Mouse (Mus musculus): ENCODE results near the gene Olfr709-ps1.

DNA sequence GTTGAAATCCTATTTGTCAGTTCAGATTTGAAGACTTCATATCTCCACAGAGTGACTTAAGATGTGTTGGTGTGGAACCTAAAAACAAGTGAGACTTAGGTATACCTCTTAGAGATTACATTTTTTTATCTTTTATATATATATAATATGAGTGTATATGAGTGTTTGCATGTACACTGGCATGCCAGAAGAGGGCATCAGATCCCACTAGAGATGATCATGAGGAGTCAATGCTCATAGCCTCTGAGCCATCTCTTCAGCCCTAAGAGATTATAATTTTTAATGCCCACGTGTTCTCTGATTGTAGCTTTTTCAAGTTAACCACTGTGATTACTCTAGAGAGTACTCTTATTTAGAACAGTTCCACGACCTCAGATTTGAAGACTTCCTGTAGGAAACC, 24.3 kb downstream of the Olfr709-ps1 start, which contains the start of gene Olfr1532-ps1:
- TF ChIP-seq CTCF (IDR thresholded peaks at IDR 0.05), result no peak
- TF ChIP-seq EP300 (IDR thresholded peaks at IDR 0.05; ENCODE audit: insufficient read depth, low read depth, low read length), result no peak
- no peak for TF ChIP-seq POLR2A (IDR thresholded peaks at IDR 0.05; ENCODE audit: insufficient read depth, low read depth, low read length)
